Mouse (Mus musculus): ENCODE data around the gene Lair1.

Lair1 gene

DNA sequence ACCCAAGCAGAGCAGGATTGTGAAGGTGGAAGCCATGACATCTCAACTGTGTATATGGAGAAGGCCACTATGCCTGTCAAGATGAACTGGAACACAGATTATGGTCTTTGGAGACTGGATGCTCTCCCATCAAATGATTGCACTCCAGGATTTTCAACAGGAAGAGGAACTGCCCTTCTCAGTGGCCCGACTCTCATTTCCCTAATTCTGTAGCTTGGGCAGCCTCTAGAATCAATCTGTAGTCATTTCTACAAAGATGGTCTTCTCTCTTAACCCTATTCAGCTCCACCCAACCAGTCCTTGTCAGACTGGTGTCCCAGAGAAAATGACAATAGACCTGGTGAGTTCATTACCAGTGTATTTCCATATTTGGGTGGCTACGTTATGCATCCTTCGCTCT lies 105.6 kb downstream of the Lair1 start:
- DNase-seq, result no peak
